Mouse (Mus musculus) left cerebral cortex, postnatal 10 days (tissue): ENCODE measurements around the gene Gpr21. TPM values are rescaled to one million over a fixed set of nuclear protein-coding genes. Genes with fewer than 3 reads are reported as not detected.
"Not testable (repeated sequence)": the region's sequence is repeated elsewhere in the genome, so short reads cannot be mapped to it uniquely, and the experiment has no call there.

ENCODE experiments used
- DNase-seq, 2 experiments: peaks; one replicate each; pipeline ENCODE4 v3.0.0; 2021 to 2022; ENCODE audit warnings: low spot score in 2 of 2, mixed read lengths in 1 of 2; ENCODE audit errors: extremely low spot score in 1 of 2
- intact Hi-C: fragments of 180-260 bp; cut with DNase I; formaldehyde crosslinking; loops from one replicate; pipeline ENCODE4 v1.15.1; 2025
- total RNA-seq, 2 experiments: library from RNA; stranded (reverse); gene quantifications; 2 replicates each; pipeline ENCODE4 v1.2.3; 2021

Gene Gpr21
- 10 to 100 TPM; 13.8 to 15.7 TPM for total RNA-seq

- intact Hi-C loops, result loop anchor here (5.0 kb wide), 1 partner anchor 256 kb away; no protein-coding TSS in a partner anchor
- peak in 1 of 2 experiments; percentile 20 for DNase-seq
Measured at GRCm38 (mm10) chr2:37516030-37516710, at the start of gene Gpr21. Gene Gpr21 (plus strand): TSS chr2:37516332.

GRCm38 (mm10) chr2:37479559-37479958 lies 36.6 kb upstream of the Gpr21 start:
- intact Hi-C loops, result no loop called here
- DNase-seq, result no peak

- intact Hi-C loops, result no loop called here
- DNase-seq, result no peak
Measured at GRCm38 (mm10) chr2:37480039-37480438, 36.1 kb upstream of the Gpr21 start.

- no peak for DNase-seq
- intact Hi-C loops, result no loop called here
Measured at GRCm38 (mm10) chr2:37484165-37484564, 32.0 kb upstream of the Gpr21 start.

- intact Hi-C loops, result loop anchor here (5.0 kb wide), 1 partner anchor 88 kb away; no protein-coding TSS in a partner anchor
- DNase-seq, result peak in 1 of 2 experiments; percentile 27
Measured at GRCm38 (mm10) chr2:37485370-37485769, 30.8 kb upstream of the Gpr21 start.

DNA sequence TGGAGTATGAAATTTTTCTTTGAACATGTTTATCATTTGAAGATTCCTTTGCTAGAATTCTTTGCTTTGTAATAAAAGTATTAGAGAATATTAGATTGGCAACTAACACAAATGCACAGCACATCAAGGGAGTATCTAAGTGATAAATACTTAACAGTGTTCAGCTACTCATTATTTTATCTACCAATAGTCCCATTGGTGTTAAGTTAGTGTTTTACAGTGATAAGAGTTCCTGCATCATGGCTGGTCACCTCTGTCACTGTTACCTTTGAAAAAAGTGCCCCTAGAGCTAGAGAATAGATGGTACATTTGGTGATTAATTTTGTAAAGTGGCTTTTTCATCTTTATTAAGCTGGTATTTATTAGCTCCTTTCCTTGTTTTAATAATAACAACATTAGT lies 29.7 kb upstream of the Gpr21 start:
- intact Hi-C loops, result loop anchor here (5.0 kb wide), 1 partner anchor 89 kb away; no protein-coding TSS in a partner anchor
- DNase-seq, result no peak

DNA sequence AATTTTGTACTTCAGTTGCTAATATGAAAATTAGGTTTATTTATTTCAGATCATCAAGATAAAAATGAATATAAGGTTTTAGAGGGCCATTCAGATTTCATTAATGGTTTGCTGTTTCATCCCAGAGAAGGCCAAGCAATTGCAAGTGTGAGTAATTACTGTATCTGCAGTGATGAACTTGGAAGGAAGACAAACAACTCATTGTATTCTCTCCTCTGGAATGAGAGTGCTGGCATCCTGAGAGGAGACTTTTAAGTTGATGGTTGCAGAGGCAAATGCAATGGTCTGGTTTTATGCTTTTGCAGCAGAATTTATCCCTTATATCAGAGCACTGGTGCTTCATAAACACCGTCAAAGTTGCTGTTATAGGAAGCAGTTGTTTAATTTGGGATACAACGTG lies 27.2 kb upstream of the Gpr21 start:
- intact Hi-C loops, result loop anchor here (5.0 kb wide), 1 partner anchor 92 kb away; no protein-coding TSS in a partner anchor

GRCm38 (mm10) chr2:37497321-37497720 lies 18.8 kb upstream of the Gpr21 start:
- intact Hi-C loops, result no loop called here
- DNase-seq, result no peak

More for the DNA sequence above, 27.2 kb upstream of the Gpr21 start:
- no peak for DNase-seq

- intact Hi-C loops, DNase-seq: not testable (repeated sequence)
Measured at GRCm38 (mm10) chr2:37505856-37506255, 10.3 kb upstream of the Gpr21 start.

DNA sequence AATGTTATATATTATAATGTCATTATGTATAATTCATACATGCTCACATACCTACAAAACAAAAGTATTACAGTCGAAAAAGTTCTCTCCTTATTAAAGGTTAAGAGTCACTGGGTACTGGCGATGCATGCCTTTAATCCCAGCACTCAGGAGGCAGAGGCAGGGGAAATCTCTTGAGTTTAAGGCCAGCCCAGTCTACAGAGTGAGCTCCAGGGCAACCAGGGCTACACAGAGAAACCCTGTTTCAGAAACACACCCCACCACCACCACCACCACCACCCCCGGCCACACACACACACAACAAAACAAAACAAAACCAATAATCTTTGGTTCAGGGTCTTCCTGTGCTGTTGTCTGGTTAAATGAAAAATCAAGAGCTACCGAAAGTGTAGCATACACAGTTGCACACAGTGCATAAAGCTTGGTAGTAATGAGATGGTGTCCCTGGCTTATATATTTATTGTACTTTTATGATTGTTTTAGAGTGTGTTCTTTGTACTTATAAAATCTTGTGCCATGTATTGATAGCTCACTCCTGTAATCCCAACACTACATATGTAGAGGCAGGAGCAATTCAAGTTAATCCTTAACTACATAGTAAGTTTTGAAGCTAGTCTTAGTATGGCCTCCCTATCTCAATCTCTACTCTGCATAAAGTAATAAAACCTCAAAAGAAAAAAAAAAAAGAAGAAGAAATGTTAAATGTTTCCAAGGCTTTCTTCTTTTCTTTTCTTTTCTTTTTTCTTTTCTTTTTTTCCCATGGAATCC lies 4.8 kb upstream of the Gpr21 start:
- no peak for DNase-seq

GRCm38 (mm10) chr2:37516922-37517462 lies 860 bp downstream of the Gpr21 start:
- intact Hi-C loops, result loop anchor here (5.0 kb wide), 1 partner anchor 255 kb away; no protein-coding TSS in a partner anchor

More for the DNA sequence above, 4.8 kb upstream of the Gpr21 start:
- intact Hi-C loops, result no loop called here

GRCm38 (mm10) chr2:37518561-37519285 lies 2.6 kb downstream of the Gpr21 start:
- intact Hi-C loops, result loop anchor here (5.0 kb wide), 1 partner anchor 254 kb away; no protein-coding TSS in a partner anchor
- DNase-seq, result no peak

More at GRCm38 (mm10) chr2:37516922-37517462, 860 bp downstream of the Gpr21 start:
- DNase-seq, result peak in 1 of 2 experiments; percentile 33

GRCm38 (mm10) chr2:37519286-37519640 lies 3.1 kb downstream of the Gpr21 start:
- no peak for DNase-seq
- intact Hi-C loops, result loop anchor here (5.0 kb wide), 1 partner anchor 253 kb away; no protein-coding TSS in a partner anchor

DNA sequence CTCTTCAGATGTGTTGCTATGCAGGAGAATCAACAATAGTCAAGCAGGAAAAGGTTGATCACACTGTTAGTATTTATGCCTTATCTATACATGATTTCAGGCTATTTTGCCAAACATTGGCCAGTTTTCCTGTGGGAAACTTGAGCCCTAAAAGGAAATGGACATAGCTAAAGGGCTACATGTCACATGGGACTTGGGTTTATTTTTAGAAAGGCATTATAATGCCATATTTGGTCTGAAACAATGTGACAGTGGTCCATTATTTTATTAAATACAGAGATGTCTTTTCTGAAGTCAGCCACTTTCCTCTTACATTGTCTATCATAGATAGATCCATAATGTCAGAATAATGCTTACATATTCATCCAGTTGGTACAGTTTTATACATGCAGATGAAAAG lies 11.5 kb downstream of the Gpr21 start:
- intact Hi-C loops, result no loop called here
- DNase-seq, result no peak

- intact Hi-C loops, result no loop called here
- no peak for DNase-seq
Measured at GRCm38 (mm10) chr2:37529397-37529796, 13.3 kb downstream of the Gpr21 start.

GRCm38 (mm10) chr2:37530766-37531165 lies 14.6 kb downstream of the Gpr21 start:
- intact Hi-C loops, result no loop called here
- no peak for DNase-seq

- intact Hi-C loops, result no loop called here
- no peak for DNase-seq
Measured at GRCm38 (mm10) chr2:37531639-37532038, 15.5 kb downstream of the Gpr21 start.

- intact Hi-C loops, result no loop called here
- DNase-seq, result no peak
Measured at GRCm38 (mm10) chr2:37549346-37550012, 33.3 kb downstream of the Gpr21 start.
